Mouse (Mus musculus) C2C12 (cell line): ENCODE measurements around the gene C1ql3. TPM values are rescaled to one million over a fixed set of nuclear protein-coding genes. Genes with fewer than 3 reads are reported as not detected.

Source experiments
- H3K27me3 ChIP-seq: one replicate; pipeline ENCODE4 v1.6.1; 2011; ENCODE audit not compliant: control insufficient read depth, insufficient read depth, insufficient read length
- H3K36me3 ChIP-seq: one replicate; pipeline ENCODE4 v1.6.1; 2011; ENCODE audit not compliant: control insufficient read depth, insufficient read depth
- H3K4me3 ChIP-seq: one replicate; pipeline ENCODE4 v1.5.1; 2011; ENCODE audit warnings: mild to moderate bottlenecking, control low read depth; ENCODE audit not compliant: poor library complexity, insufficient read depth, severe bottlenecking
- H3K79me2 ChIP-seq: one replicate; pipeline ENCODE4 v1.6.1; 2011; ENCODE audit not compliant: control insufficient read depth, insufficient read depth
- H3K79me3 ChIP-seq: one replicate; pipeline ENCODE4 v1.6.1; 2011; ENCODE audit warnings: low read depth, control low read depth
- H3ac ChIP-seq: one replicate; pipeline ENCODE3; 2011; ENCODE audit warnings: low read depth; ENCODE audit not compliant: control insufficient read depth, insufficient read length
- CEBPB ChIP-seq: IDR thresholded peaks from one replicate; pipeline ENCODE4 v1.6.1; 2011; ENCODE audit warnings: low read depth, mild to moderate bottlenecking, control low read depth, moderate library complexity
- CTCF ChIP-seq: IDR thresholded peaks from one replicate; pipeline ENCODE4 v1.5.1; 2011; ENCODE audit not compliant: control insufficient read depth, insufficient read depth, insufficient read length
- FOSL1 ChIP-seq: IDR thresholded peaks from one replicate; pipeline ENCODE4 v1.8.0; 2011; ENCODE audit warnings: mild to moderate bottlenecking, low read length; ENCODE audit not compliant: poor library complexity, insufficient read depth, severe bottlenecking
- MAX ChIP-seq: IDR thresholded peaks from one replicate; pipeline ENCODE4 v1.6.1; 2011; ENCODE audit warnings: mild to moderate bottlenecking, control low read depth
- MYOD1 ChIP-seq: IDR thresholded peaks from one replicate; pipeline ENCODE4 v1.6.1; 2011; ENCODE audit warnings: low read depth; ENCODE audit not compliant: control insufficient read depth, insufficient read length
- MYOG ChIP-seq: IDR thresholded peaks from one replicate; pipeline ENCODE4 v1.6.1; 2011; ENCODE audit not compliant: control insufficient read depth, insufficient read length; ENCODE audit errors: extremely low read depth
- USF1 ChIP-seq: IDR thresholded peaks from one replicate; pipeline ENCODE4 v1.6.1; 2011; ENCODE audit warnings: low read depth, mild to moderate bottlenecking, control low read depth, moderate library complexity
- polyA plus RNA-seq: library from polyadenylated mRNA; unstranded; fragments of >200 nt; fragmentation: generic; extraction: Trizol; gene quantifications from one replicate; pipeline ENCODE4 v1.2.1, GENCODE M21; 2012; ENCODE audit warnings: missing spikeins

The C1ql3 gene
- polyA plus RNA-seq, 1 experiment: not detected

GRCm38 (mm10) chr2:12973752-12974151, 37.9 kb downstream of the C1ql3 start:
- no peaks in the 10 kb centered on the region for H3K79me3 ChIP-seq
- H3K36me3 ChIP-seq: no peaks in the 10 kb centered on the region
- no peaks in the 10 kb centered on the region for H3K79me2 ChIP-seq
- TF ChIP-seq MYOD1: no peak
- H3ac ChIP-seq: no peak overlapping the region
- no peak overlapping the region for H3K4me3 ChIP-seq
- H3K27me3 ChIP-seq: no peaks in the 10 kb centered on the region

- Histone ChIP-seq H3K36me3 (no peaks in the 10 kb centered on the region), H3K27me3 (no peaks in the 10 kb centered on the region), H3ac (no peak overlapping the region), H3K79me3 (no peaks in the 10 kb centered on the region), H3K79me2 (no peaks in the 10 kb centered on the region), H3K4me3 (no peak overlapping the region)
- TF ChIP-seq MYOG: no peak
- no peak for TF ChIP-seq CEBPB
- no peak for TF ChIP-seq FOSL1
- TF ChIP-seq USF1: no peak
- no peak for TF ChIP-seq CTCF
- TF ChIP-seq MYOD1: no peak
- no peak for TF ChIP-seq MAX
Measured at GRCm38 (mm10) chr2:12970049-12970724, 41.4 kb downstream of the C1ql3 start.

- Histone ChIP-seq H3ac (no peak overlapping the region), H3K27me3 (no peaks in the 10 kb centered on the region), H3K79me3 (no peaks in the 10 kb centered on the region), H3K4me3 (no peak overlapping the region), H3K36me3 (no peaks in the 10 kb centered on the region), H3K79me2 (no peaks in the 10 kb centered on the region)
- TF ChIP-seq FOSL1 (no peak), MYOG (no peak), MAX (no peak), USF1 (no peak), MYOD1 (no peak), CEBPB (no peak), CTCF (no peak)
Measured at GRCm38 (mm10) chr2:12956703-12957424, 54.7 kb downstream of the C1ql3 start.

Other genes with a start within 250 kb of the C1ql3 start
- gene Pter, start 87.8 kb downstream of the C1ql3 start, polyA plus RNA-seq: 2.7 TPM